Mouse (Mus musculus): ENCODE data around the gene Syncrip. TPM values are rescaled to one million over a fixed set of nuclear protein-coding genes. Genes with fewer than 3 reads are reported as not detected.

The Syncrip gene
- polyA plus RNA-seq, 1 experiment from 2014 or later = 153 TPM

DNA sequence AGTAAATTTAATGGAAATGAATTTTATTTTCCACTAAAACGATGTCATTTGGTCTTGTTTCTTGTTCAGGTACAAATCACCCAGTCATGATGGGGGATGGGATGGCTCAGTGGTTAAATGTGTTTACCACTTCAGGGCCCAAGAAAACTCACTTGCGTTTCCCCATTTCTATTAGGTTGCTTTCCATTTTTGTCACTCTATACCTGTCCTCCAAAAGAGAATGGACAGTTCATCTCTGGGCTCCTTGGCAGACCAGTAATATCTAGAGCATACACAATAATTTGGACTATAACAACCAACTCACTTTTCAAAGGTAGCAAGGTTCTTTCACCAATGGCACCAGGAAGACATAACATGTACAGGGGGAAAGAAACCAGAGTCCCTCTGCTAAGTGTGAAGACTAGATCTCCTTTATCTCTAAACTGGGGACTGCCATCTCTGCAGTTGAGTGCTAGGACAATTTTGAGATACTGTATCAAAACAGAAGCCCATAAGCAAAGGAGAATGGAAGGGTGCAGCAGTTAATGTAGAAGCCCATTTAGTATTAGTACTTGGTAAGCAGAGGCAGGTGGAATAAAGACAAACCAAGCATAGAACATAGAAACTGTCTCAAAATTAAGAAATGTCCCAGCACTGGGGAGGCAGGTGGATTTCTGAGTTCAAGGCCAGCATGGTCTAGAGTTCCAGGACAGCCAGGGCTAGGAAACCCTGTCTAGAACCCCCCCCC, 37.9 kb upstream of the Syncrip start:
- no peak for ATAC-seq (ENCODE audit: low FRiP score)
- whole genome bisulfite sequencing = 27% methylated on average over 2 of the region's 2 CpGs
- Histone ChIP-seq H3K27me3 (no peaks in the 10 kb centered on the region), H3K4me1 (peaks cover 16% of the 10 kb centered on the region), H3K4me2 (peak overlapping the region; percentile 66), H3K4me3 (replicated peaks) (peak overlapping the region; percentile 75), H3K27ac (0 out of 2 replicates have a peak overlapping the region, but pooled peaks have one; percentile 32), H3K9me3 (no peaks in the 10 kb centered on the region), H3K9ac (peak overlapping the region; percentile 89; the same call in 1 of the 2 replicates), H3K36me3 (replicated peaks) (peaks cover 14% of the 10 kb centered on the region)

DNA sequence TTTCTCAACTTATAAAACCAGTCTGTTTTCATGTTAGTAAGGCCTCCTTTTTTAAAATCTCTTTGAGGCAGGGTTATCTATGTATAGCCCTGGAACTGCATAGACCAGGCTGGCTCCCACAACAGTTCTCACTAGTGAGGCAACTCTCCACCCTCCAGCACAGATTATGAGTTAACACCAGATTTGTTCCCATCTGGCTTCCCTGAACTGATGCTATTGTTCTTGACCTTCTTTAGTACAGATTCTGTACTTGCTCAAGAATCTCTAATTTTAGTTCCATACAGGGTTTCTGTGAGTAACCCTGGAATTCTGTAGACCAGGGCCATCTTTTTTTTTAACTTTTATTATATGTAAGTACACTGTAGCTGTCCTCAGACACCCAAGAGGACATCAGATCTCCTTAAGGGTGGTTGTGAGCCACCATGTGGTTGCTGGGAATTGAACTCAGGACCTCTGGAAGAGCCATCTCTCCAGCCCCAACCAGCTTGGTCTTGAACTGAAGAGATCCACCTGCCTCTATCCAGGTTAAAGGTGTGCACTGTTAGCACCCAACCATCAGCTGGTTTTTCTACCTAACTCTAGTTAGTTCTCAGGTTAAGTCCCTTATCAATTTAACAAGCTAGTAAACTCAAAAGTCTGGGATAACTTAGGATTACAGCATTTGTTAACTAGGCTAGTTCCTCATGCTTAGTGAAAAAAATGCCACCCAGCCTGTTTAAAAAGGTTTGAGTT, 37.2 kb upstream of the Syncrip start:
- 0 out of 2 replicates have a peak overlapping the region, but pooled peaks have one; percentile 9 for H3K27ac ChIP-seq
- H3K9ac ChIP-seq = no peak overlapping the region
- peak overlapping the region; percentile 66 for H3K4me2 ChIP-seq
- H3K4me1 ChIP-seq = peaks cover 16% of the 10 kb centered on the region
- H3K9me3 ChIP-seq = no peaks in the 10 kb centered on the region
- peaks cover 14% of the 10 kb centered on the region for H3K36me3 ChIP-seq (replicated peaks)
- H3K27me3 ChIP-seq = no peaks in the 10 kb centered on the region
- no peak for ATAC-seq (ENCODE audit: low FRiP score)
- H3K4me3 ChIP-seq (replicated peaks) = no peak overlapping the region

DNA sequence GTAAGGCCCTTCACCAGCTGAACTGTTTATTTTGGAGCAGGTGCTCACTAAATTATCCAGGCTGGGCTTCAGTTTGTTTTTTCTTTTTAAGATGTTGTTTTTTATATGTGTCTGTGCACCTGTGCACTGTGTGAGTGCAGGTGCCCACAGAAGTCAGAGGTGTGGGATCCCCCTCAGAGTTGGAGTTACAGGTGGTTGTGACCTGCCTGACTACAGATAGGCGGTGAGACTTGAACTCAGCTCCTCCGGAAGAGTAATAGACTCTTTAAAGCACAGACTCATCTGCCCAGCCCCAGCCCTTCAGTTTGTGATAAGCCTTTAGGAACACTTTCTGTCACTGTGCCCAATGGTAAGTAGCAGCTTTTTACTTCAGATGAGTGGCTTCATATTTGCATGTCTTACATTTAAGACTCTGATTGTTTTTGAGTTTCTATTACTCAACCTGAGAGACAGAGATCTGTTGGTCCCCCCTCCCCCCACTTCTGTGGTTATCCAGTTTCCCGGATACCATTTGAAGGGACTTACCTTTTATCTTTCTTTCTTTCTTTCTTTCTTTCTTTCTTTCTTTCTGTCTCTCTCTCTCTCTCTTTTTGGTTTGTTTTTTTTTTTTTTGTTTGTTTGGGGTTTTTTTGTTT, 34.1 kb upstream of the Syncrip start:
- H3K4me2 ChIP-seq = no peak overlapping the region
- H3K27ac ChIP-seq = no peak overlapping the region
- H3K9me3 ChIP-seq = no peaks in the 10 kb centered on the region
- peaks cover 14% of the 10 kb centered on the region for H3K4me1 ChIP-seq
- no peak overlapping the region for H3K9ac ChIP-seq
- peaks cover 14% of the 10 kb centered on the region for H3K36me3 ChIP-seq (replicated peaks)
- H3K4me3 ChIP-seq (replicated peaks) = no peak overlapping the region
- no peak for ATAC-seq (ENCODE audit: low FRiP score)
- WGBS = 83% methylated on average over 3 of the region's 3 CpGs
- no peaks in the 10 kb centered on the region for H3K27me3 ChIP-seq

DNA sequence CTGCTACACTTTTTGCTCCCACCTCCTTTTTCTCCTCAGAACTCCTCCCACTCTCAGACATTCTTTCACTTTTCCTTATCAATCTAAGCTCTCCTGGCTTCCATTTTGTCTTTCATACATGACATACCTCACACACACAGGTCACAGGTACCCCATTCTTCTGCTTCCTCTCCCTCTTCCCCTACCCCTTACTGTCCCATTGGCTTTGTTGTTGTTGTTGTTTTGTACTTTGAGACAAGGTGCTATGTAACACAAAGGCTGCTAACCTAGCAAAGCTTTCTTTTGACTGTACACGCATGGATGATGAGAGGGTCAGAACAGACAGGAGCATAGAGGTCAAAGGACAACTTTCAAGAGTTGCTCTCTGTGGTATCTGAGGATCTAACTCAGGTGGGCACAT, 33.2 kb upstream of the Syncrip start:
- H3K36me3 ChIP-seq (replicated peaks) = peaks cover 6% of the 10 kb centered on the region
- peaks cover 6% of the 10 kb centered on the region for H3K4me1 ChIP-seq
- no peak overlapping the region for H3K27ac ChIP-seq
- no peaks in the 10 kb centered on the region for H3K27me3 ChIP-seq
- H3K4me2 ChIP-seq = no peak overlapping the region
- H3K9ac ChIP-seq = no peak overlapping the region
- no peak overlapping the region for H3K4me3 ChIP-seq (replicated peaks)
- no peaks in the 10 kb centered on the region for H3K9me3 ChIP-seq
- no peak for ATAC-seq (ENCODE audit: low FRiP score)
- 85% methylated on average over 1 of the region's 1 CpGs for WGBS

DNA sequence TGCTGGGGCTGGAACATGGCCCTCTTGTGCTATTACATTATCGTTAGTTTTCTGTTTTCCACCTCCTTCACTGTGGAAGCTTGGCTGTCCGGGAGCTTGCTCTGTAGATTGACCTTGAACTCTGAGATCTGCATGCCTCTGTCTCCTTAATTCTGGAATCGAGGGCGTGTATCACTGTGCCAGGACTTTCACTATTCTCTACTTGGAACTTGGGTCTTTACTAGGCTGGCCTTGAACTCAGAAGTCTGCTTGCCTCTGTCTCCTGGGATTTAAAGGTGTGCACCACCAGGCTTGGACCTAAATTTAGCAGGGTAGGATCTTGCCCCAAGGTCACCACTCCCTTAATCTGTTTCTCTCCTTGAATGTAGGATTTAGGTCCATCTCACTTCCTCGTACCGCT, 19.5 kb upstream of the Syncrip start:
- Histone ChIP-seq H3K9me3 (no peaks in the 10 kb centered on the region), H3K4me3 (replicated peaks) (no peak overlapping the region), H3K27me3 (no peaks in the 10 kb centered on the region), H3K27ac (no peak overlapping the region), H3K4me1 (no peaks in the 10 kb centered on the region), H3K9ac (no peak overlapping the region), H3K36me3 (replicated peaks) (no peaks in the 10 kb centered on the region), H3K4me2 (no peak overlapping the region)
- ATAC-seq (ENCODE audit: low FRiP score) = no peak
- 94% methylated on average over 6 of the region's 6 CpGs for WGBS

DNA sequence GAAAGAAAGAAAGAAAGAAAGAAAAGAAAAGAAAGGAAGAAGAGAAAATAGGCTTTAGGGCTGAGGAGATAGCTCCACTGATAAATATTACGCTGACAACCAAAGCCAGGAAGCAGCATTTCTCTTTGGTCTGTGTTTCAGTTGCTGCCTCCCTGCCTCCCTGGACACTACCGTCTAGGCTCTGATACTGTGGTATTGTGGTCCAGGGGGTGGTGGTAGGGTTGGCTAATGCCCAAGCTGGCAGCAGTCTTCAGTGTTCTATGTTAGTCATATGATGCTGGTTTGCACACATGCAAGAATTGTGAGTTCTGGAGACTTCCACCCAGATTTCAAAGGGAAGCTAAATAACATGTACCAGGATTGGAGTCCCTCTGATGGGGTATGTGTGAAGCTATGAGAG, 17.7 kb upstream of the Syncrip start:
- H3K36me3 ChIP-seq (replicated peaks) = no peaks in the 10 kb centered on the region
- 88% methylated on average over 2 of the region's 2 CpGs for WGBS
- no peak overlapping the region for H3K9ac ChIP-seq
- no peaks in the 10 kb centered on the region for H3K9me3 ChIP-seq
- H3K4me2 ChIP-seq = no peak overlapping the region
- no peaks in the 10 kb centered on the region for H3K4me1 ChIP-seq
- ATAC-seq (ENCODE audit: low FRiP score) = no peak
- H3K27ac ChIP-seq = no peak overlapping the region
- H3K27me3 ChIP-seq = no peaks in the 10 kb centered on the region
- no peak overlapping the region for H3K4me3 ChIP-seq (replicated peaks)

DNA sequence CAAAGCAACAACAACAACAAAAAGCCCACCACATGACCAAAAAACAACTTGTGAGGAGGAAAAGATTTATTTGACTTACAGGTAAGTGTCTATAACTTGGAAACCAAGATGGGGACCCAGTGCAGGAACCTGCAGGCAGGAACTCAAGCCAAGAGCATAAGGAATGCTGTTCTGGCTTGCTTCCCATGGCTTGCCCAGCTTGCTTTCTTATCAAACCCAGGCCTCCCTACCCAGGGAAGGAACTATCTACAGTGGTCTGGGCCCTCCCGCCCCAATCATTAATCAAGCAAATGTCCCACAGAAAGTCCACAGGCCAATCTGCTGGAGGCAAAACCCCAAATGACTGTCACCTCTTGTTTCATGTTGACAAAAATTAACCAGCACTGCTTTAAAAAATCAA, 10.1 kb upstream of the Syncrip start:
- no peak for ATAC-seq (ENCODE audit: low FRiP score)
- no peak overlapping the region for H3K4me3 ChIP-seq (replicated peaks)
- H3K36me3 ChIP-seq (replicated peaks) = no peaks in the 10 kb centered on the region
- no peak overlapping the region for H3K27ac ChIP-seq
- no peaks in the 10 kb centered on the region for H3K9me3 ChIP-seq
- H3K4me2 ChIP-seq = no peak overlapping the region
- no peak overlapping the region for H3K9ac ChIP-seq
- 100% methylated on average over 1 of the region's 1 CpGs for WGBS
- no peaks in the 10 kb centered on the region for H3K27me3 ChIP-seq
- no peaks in the 10 kb centered on the region for H3K4me1 ChIP-seq

DNA sequence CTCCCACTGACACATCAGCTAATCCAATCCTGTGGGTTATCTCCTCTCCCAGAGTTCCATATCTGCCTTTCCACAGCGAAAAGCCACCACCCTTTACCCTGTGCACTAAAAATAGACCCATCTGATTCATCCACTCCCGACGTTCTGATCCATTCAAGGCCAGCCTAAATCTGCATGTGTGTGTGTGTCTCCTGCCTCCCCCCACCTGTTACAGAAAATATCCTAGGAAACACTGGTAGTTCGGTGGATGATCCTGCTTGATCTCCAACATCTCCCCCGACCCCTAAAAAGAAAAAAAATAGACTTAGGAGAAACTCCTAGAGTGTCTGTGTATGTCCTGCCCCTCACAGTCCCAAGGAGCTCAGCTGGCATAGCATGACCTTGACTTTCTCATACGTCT, 2.2 kb upstream of the Syncrip start:
- Histone ChIP-seq H3K36me3 (replicated peaks) (no peaks in the 10 kb centered on the region), H3K27ac (no peak overlapping the region), H3K27me3 (peaks cover 6% of the 10 kb centered on the region; the same call in 1 of the 2 replicates), H3K4me2 (no peak overlapping the region), H3K9me3 (no peaks in the 10 kb centered on the region), H3K9ac (no peak overlapping the region), H3K4me3 (replicated peaks) (no peak overlapping the region), H3K4me1 (peaks cover 17% of the 10 kb centered on the region)
- ATAC-seq (ENCODE audit: low FRiP score) = no peak
- 63% methylated on average over 6 of the region's 6 CpGs for WGBS

DNA sequence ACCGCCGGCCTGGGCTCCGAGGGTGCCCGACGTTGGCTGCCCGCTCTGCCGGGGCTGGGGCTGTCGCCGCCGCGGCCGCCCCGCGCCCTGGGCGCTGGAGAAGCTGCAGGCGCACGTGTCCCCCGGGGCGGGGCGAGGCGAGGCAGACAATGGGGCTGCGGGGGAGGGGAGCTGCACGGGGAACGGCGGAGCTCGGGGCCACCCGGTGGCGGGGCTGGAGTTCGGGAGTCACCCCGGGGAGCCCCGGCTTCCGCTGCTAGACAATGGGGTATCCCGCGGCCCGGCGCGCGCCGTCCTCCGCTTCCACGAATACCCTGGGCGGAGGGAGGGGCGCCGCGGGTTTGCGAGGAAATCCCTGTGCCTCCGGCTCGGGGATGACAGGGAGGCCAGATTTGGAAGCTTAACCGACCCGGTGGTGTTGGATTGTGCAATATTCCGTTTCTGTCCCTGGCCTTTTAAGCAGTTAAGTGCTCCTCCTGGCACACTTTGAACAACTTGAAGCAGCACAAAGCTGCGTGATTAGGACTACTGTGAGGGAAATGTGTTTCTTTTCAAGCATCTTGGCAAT, 539 bp upstream of the Syncrip start:
- 0 out of 2 replicates have a peak, but pooled peaks cover 6% of the 10 kb centered on the region for H3K36me3 ChIP-seq (replicated peaks)
- no peaks in the 10 kb centered on the region for H3K9me3 ChIP-seq
- WGBS = under 1% methylated on average over 35 of the region's 52 CpGs
- peaks cover 17% of the 10 kb centered on the region for H3K4me1 ChIP-seq
- H3K27ac ChIP-seq = peak overlapping the region; percentile 100
- H3K4me2 ChIP-seq = peak overlapping the region; percentile 57
- no peak for ATAC-seq (ENCODE audit: low FRiP score)
- peaks cover 6% of the 10 kb centered on the region; the same call in 1 of the 2 replicates for H3K27me3 ChIP-seq
- peak overlapping the region; percentile 82 for H3K9ac ChIP-seq
- peak overlapping the region; percentile 100 for H3K4me3 ChIP-seq (replicated peaks)

DNA sequence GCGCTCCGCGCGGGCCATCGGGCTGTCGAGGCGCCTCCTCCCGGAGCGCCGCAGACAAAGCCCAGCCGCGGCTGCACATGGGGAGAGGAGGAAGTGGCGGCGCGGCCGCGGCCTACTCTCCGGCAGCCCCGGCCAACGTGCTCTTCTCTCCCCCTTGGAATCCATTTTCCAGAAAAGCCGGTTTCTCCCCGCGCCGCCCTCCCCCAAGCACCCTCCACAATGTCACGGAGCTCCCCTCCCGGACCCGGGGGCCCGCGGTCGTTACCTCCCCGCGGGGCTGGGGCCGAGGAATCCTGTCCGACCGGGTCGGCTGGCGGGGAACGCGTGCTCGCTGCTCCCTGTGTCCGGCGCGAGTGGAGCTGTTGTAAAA, 598 bp downstream of the Syncrip start:
- Histone ChIP-seq H3K36me3 (replicated peaks) (peaks cover 12% of the 10 kb centered on the region; the same call in 1 of the 2 replicates), H3K27me3 (peaks cover 6% of the 10 kb centered on the region; the same call in 1 of the 2 replicates), H3K27ac (peak overlapping the region; percentile 100), H3K4me2 (peak overlapping the region; percentile 68), H3K9me3 (no peaks in the 10 kb centered on the region), H3K4me1 (peaks cover 17% of the 10 kb centered on the region), H3K4me3 (replicated peaks) (peak overlapping the region; percentile 100), H3K9ac (peak overlapping the region; percentile 99)
- no peak; the same call in 1 of the 2 replicates for ATAC-seq (ENCODE audit: low FRiP score)
- WGBS = under 1% methylated on average over 33 of the region's 43 CpGs

DNA sequence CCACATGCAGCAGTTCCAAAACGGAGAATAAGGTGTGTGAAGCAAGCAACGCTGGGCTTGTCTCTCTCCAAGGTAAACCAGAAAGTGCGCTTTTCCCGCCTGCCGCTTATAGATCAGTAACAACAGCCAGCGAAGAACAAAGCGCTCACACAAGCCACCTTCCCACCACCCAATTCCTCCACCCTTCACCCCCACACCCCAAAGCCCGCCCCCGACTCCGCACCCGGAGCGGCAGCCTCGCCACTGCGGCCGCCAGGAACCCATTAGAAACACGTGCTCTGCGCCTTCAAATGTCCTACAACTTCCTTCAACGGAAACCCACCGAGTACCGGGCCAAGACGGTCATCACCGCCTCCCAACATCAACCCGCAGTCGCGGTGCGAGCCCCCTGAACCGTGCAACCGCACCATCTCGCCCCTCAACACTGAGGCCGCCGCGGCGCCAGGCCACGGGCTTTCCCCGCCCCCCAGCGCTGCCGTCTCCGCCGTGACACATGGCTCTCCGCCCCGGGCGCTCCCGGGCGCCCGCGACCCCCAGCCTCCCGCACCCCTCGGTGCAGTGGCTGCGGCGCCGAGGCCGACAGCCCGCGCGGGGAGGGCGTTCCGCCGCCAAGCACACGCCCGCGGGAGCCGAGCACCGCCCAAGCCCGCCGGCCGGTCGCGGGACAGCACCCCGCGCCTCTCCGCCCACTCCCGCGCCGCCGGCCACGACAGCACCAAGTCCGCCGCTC, 1.1 kb downstream of the Syncrip start:
- H3K27me3 ChIP-seq = peaks cover 6% of the 10 kb centered on the region; the same call in 1 of the 2 replicates
- peaks cover 17% of the 10 kb centered on the region for H3K4me1 ChIP-seq
- under 1% methylated on average over 65 of the region's 78 CpGs for whole genome bisulfite sequencing
- peaks cover 14% of the 10 kb centered on the region for H3K36me3 ChIP-seq (replicated peaks)
- peak; percentile 5; the same call in 1 of the 2 replicates for ATAC-seq (ENCODE audit: low FRiP score)
- H3K4me3 ChIP-seq (replicated peaks) = peak overlapping the region; percentile 100
- no peaks in the 10 kb centered on the region for H3K9me3 ChIP-seq
- H3K9ac ChIP-seq = peak overlapping the region; percentile 99
- peak overlapping the region; percentile 68 for H3K4me2 ChIP-seq
- H3K27ac ChIP-seq = peak overlapping the region; percentile 100

All from forebrain, embryonic 12.5 days (tissue).